Mouse (Mus musculus) heart, adult 11 months (tissue): ENCODE data around the gene Nav3.
"Not testable (repeated sequence)": the region's sequence is repeated elsewhere in the genome, so short reads cannot be mapped to it uniquely, and the experiment has no call there.

Experiments used
- DNase-seq: peaks from one replicate; pipeline ENCODE4 v3.0.0; 2022

Gene Nav3

GRCm38 (mm10) chr10:110455838-110456493 is at the start of gene Nav3:
TSS of gene Nav3 (minus strand) at chr10:110456204.
- DNase-seq: peak; percentile 93

GRCm38 (mm10) chr10:110485306-110485705 is 29.3 kb upstream of the Nav3 start:
- no peak for DNase-seq

GRCm38 (mm10) chr10:110484822-110485221 is 28.8 kb upstream of the Nav3 start:
- DNase-seq: no peak

- DNase-seq: no peak
Measured at GRCm38 (mm10) chr10:110479189-110479588, 23.2 kb upstream of the Nav3 start.

DNA sequence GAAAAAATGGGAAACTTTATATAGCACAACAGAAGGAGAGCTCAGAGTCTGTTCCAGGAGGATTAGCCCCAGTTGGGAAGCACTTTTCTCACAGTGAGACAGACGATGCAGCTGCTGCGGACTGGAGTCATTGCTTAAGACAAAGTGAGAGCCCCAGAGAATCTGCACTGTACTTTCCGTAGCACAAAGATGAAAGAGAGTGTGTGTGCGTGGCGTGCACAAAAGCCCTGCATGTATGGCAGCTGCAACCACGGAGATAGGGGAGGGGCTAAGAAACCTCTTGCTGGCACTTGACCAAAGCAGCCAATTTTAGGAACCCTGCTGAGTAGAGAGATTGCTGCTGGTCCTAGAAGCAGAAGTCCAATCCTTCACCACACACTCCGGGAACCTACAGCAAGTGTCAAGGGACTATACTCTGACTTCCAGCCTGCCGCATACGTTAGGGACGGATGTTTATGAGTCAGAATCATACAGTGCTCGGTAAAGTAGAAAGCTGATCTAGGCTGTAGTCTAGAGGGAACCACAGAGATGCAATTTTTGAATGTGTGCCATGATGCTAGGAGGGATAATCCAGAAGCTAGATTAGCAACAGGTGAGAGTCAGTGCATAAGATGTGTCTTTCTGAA is 21.8 kb upstream of the Nav3 start:
- DNase-seq: peak; percentile 46

DNA sequence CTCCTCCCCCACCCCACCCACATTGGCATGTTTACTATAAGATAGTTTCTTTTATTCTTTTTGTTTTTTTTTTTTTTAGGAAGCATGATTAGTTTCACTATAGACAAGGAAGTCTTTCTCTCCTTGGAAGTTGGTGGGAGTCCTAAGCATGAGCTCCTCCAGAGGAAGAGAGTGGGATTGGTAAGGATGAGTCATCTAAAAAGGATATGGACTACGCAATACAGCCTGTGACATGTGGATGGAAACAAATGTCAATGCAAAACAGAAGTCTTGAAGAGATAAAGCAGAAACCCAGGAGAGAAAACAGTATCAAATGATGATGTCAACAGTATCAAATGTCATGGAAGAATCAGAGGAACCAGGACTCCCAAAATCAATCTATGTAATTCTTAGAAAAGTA is 18.1 kb upstream of the Nav3 start:
- DNase-seq: no peak

- DNase-seq: no peak
Measured at GRCm38 (mm10) chr10:110469445-110469844, 13.4 kb upstream of the Nav3 start.

- DNase-seq: peak; percentile 70
Measured at GRCm38 (mm10) chr10:110455063-110455837, 754 bp downstream of the Nav3 start.

- peak; percentile 1 for DNase-seq
Measured at GRCm38 (mm10) chr10:110453566-110453965, 2.4 kb downstream of the Nav3 start.

DNA sequence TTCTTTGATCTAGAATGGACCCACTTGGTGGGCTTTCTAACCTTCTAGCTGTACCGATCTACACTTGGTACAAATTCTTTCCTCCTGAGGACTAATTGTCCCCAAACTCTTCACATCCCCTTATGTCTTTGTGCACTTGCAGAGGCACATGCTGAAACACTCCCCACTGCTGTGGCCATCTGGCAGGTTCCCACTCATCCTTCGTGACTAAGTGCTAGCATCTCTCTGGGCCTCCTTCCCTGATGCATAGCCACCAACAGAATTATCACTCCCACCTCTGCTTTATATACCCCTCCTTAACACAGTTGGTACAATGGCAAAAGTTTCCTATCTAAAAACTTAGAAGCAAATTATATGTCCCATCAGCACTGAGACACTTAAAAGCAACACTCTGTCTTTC is 15.6 kb downstream of the Nav3 start:
- no peak for DNase-seq

DNA sequence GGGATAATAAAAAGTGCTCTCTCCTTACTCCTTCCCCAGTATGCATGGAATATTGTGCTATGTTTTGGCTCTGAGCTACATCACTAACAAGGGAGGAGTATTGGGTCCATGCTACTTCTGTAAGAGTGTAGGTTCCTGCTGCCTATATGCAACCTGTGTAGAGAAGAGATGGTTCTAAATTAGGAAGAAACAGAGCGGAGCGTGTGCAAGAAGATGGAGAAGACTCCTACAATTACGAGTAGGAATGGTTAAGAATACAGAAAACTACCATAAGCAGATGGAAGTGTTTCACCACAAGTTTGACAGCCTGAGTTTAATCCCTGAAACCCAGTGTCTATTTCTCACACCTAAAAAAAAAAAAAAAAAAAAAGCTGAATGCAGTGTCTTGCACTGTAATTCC is 24.9 kb downstream of the Nav3 start:
- no peak for DNase-seq

DNA sequence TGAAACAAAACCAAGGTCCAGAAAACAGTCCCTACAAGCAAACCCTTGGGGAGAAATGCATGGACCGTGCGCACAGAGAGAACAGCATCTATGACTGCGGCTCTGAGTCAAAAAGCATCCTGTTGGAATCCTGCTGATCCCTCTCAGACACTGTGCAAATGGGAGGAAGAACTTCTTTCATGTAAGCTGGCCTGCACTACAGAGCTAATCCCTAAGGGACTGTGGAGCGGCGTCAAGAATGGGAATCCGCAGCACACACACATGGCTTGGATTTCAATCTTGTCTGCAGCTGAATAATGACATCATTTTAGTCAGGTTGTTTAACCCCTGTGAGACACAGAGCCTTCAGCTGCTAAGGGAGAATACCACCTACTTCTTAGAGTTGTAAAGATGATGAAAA is 26.4 kb downstream of the Nav3 start:
- no peak for DNase-seq

- no peak for DNase-seq
Measured at GRCm38 (mm10) chr10:110429052-110429451, 27.0 kb downstream of the Nav3 start.

DNA sequence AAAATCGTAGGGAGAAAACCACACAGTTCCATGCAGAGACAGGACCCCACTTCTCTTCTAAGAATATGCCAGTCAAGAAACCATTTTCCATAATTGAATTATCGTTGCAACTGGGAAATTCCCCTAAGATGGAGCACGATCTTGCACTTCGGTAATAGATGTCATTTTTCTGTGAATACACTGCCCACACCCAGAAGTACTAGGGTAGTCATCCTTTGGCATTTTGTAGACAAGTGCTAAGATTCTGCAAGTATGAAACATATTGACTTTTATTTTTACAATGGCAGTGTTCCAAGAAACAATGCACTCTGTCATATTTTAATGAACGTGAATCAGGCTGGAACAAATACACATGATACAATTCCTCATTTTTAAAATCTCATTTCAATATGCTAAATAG is 34.5 kb downstream of the Nav3 start:
- no peak for DNase-seq

DNA sequence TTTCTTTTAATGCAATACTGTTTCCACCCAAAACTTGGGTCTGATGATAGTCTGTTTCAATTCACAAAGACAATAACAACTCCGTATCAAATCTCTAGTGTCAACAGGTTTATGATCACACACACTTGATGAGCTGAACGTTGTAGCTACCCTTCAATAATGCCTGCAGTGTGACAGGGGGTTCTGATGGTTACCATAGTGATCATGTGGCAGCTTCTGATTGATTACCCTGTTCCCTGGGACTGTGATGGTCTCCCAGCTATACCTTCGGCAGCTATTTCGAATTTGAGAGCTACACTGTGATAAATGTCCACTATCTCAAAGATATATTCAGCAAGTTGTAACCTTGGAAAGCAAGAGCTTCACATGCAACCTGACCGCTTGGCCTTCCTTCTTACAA is 39.0 kb downstream of the Nav3 start:
- no peak for DNase-seq

DNA sequence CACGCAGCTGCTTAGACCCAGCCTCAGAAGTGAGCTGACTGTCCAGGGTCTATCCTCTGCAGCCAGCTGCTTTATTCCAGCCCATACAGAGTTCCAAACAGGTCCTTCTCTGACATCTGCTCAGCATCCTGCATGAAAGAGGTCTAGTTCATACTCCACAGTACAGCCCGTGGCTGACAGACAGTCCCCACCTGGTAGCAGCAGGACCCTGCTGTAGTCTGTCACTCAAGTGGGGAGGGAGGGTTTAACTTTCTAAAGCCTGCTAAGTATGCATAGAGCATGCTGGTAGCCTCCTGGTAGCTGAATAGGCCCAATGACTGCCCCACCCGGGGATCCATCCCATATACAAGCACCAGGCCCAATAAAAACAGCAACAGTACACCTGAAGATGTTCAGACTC is 40.4 kb downstream of the Nav3 start:
- no peak for DNase-seq

- no peak for DNase-seq
Measured at GRCm38 (mm10) chr10:110413281-110413897, 42.6 kb downstream of the Nav3 start.

DNA sequence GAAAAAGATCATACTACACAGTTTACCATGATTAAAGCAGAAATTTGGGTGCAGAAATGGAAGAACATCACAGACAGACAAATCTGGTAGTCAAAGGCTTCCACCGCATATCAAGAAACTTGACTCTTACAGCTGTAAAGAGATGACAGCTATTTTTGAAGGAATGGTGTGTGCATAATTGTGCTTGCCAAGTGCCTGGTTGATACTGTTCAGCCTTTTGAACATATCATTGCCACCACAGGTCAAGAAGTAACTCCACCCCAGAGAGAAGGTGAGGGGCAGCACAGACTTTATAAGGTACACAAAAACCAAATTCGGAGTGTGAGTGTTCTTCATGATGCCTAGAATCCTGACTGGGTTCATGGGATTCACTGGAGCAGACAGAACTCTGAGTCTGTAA is 53.1 kb downstream of the Nav3 start:
- DNase-seq: no peak

DNA sequence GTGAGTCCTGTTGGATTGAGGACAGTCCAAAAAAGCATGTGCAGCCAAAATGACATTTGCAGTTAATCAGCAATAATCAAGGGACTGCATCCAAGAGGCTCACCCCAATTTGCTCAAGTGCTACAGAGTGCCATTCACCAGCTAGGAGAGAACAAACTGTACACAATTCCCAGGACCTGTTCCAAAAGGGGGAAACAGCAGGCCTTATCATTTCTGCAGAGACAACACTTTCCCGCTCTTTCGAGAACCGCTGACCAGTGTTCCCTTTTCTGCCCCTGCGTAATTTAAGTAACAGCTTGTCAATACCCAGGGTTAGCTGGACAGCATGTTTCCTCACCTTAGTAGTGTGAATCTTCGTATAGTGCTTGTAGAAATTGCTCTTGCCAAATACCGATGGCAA is 55.4 kb downstream of the Nav3 start:
- peak; percentile 88 for DNase-seq

- no peak for DNase-seq
Measured at GRCm38 (mm10) chr10:110398643-110399042, 57.4 kb downstream of the Nav3 start.

DNA sequence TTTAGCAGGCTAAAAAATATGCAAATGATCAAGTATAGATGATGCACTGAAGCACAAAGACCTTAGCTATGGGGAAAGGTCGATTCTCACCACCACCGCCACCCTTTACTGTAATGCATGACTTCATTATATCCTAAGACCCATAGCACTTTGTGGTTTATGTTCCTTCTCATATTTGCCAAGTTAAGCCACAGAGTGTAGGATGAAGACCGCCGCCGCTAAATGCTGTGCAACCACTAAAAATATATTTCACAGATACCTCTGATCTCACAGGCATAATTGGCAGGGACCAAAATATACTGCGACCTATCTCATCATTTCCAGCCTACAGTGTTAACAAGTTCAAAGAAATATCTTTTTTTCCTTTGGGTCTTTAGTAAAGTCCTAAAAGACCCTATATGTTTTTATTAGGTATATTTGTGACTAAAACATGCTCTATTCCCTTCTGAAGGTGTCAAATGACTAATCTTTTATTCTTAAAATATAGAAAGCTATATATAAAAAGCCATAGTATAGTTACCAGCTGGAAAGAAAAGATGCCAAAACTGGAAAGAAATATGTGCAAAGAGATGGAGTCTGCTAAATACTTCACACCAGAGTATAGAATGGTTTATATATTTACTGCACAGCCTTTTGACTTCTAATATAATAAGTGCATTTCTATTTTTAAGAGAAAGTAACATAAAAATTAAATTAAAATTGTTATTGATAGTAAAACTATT is 69.4 kb downstream of the Nav3 start:
- no peak for DNase-seq

GRCm38 (mm10) chr10:110383506-110384229 is 72.3 kb downstream of the Nav3 start:
- DNase-seq: not testable (repeated sequence)
